Mouse (Mus musculus) brown adipose tissue, adult 24 weeks (tissue): Measurements from ENCODE around the gene Brf1. TPM values are rescaled to one million over a fixed set of nuclear protein-coding genes. Genes with fewer than 3 reads are reported as not detected.

Source experiments
- H3K27ac ChIP-seq: fragments of 200-500 bp; replicated peaks from 2 replicates; pipeline ENCODE4 v1.5.1; 2012; ENCODE audit warnings: low read depth, mild to moderate bottlenecking, low read length
- H3K4me1 ChIP-seq: fragments of 200-500 bp; 2 replicates; pipeline ENCODE4 v1.6.1; 2012; ENCODE audit warnings: low read length, mixed read lengths; ENCODE audit not compliant: control insufficient read depth, insufficient read depth, insufficient read length
- H3K4me3 ChIP-seq: fragments of 200-500 bp; 2 replicates; pipeline ENCODE4 v1.5.1; 2012; ENCODE audit warnings: low read depth, mild to moderate bottlenecking, low read length, moderate library complexity; ENCODE audit not compliant: insufficient read depth
- polyA plus RNA-seq: library from polyadenylated mRNA; stranded (reverse); fragments of >200 nt; gene quantifications from 2 replicates; pipeline ENCODE4 v1.2.4, GENCODE M21; 2012; ENCODE audit not compliant: missing spikeins, insufficient read depth, insufficient read length

Brf1 gene
- polyA plus RNA-seq, 1 experiment, result 12.2 TPM

GRCm38 (mm10) chr12:112941776-112942713 is 58.5 kb downstream of the Brf1 start, which contains the start of gene Nudt14:
TSS of gene Nudt14 (minus strand) at chr12:112942124.
- Histone ChIP-seq H3K4me3 (peak within 1 kb of the TSS; percentile 80), H3K4me1 (peaks cover 6% of the 10 kb centered on the region; the same call in 1 of the 2 replicates), H3K27ac (peak within 1 kb of the TSS; percentile 87)

- peak overlapping the region; percentile 51 for H3K4me3 ChIP-seq
- H3K4me1 ChIP-seq, result peaks cover 6% of the 10 kb centered on the region; the same call in 1 of the 2 replicates
- peak overlapping the region; percentile 61 for H3K27ac ChIP-seq
Observed at GRCm38 (mm10) chr12:112941156-112941775, 59.2 kb downstream of the Brf1 start.

- H3K27ac ChIP-seq, result no peak overlapping the region
- H3K4me3 ChIP-seq, result no peak overlapping the region
- H3K4me1 ChIP-seq, result peaks cover 6% of the 10 kb centered on the region; the same call in 1 of the 2 replicates
Observed at GRCm38 (mm10) chr12:112940710-112941109, 59.8 kb downstream of the Brf1 start.

GRCm38 (mm10) chr12:112940238-112940637 is 60.3 kb downstream of the Brf1 start:
- Histone ChIP-seq H3K4me3 (no peak overlapping the region), H3K27ac (no peak overlapping the region), H3K4me1 (peaks cover 6% of the 10 kb centered on the region; the same call in 1 of the 2 replicates)

- no peak overlapping the region for H3K4me3 ChIP-seq
- H3K27ac ChIP-seq, result no peak overlapping the region
- H3K4me1 ChIP-seq, result peaks cover 6% of the 10 kb centered on the region; the same call in 1 of the 2 replicates
Observed at GRCm38 (mm10) chr12:112938873-112939565, 61.5 kb downstream of the Brf1 start.

GRCm38 (mm10) chr12:112938366-112938765 is 62.1 kb downstream of the Brf1 start:
- H3K4me3 ChIP-seq, result no peak overlapping the region
- no peak overlapping the region for H3K27ac ChIP-seq
- H3K4me1 ChIP-seq, result peaks cover 6% of the 10 kb centered on the region; the same call in 1 of the 2 replicates

GRCm38 (mm10) chr12:112937906-112938305 is 62.6 kb downstream of the Brf1 start:
- Histone ChIP-seq H3K27ac (no peak overlapping the region), H3K4me3 (no peak overlapping the region), H3K4me1 (peaks cover 6% of the 10 kb centered on the region; the same call in 1 of the 2 replicates)

- Histone ChIP-seq H3K4me3 (no peak overlapping the region), H3K27ac (no peak overlapping the region), H3K4me1 (no peaks in the 10 kb centered on the region)
Observed at GRCm38 (mm10) chr12:112932647-112933046, 67.9 kb downstream of the Brf1 start.

GRCm38 (mm10) chr12:112929562-112930352 is 70.7 kb downstream of the Brf1 start, which contains the start of gene Jag2:
TSS of gene Jag2 (minus strand) at chr12:112929776.
- peak within 1 kb of the TSS; percentile 38 for H3K27ac ChIP-seq

GRCm38 (mm10) chr12:112928401-112929241 is 71.9 kb downstream of the Brf1 start:
- Histone ChIP-seq H3K4me1 (peaks cover 7% of the 10 kb centered on the region; the same call in 1 of the 2 replicates), H3K27ac (peak overlapping the region; percentile 38), H3K4me3 (peak overlapping the region; percentile 67)

More at GRCm38 (mm10) chr12:112929562-112930352, 70.7 kb downstream of the Brf1 start, which contains the start of gene Jag2:
- Histone ChIP-seq H3K4me1 (peaks cover 5% of the 10 kb centered on the region; the same call in 1 of the 2 replicates), H3K4me3 (peak within 1 kb of the TSS; percentile 67)

GRCm38 (mm10) chr12:112927265-112927664 is 73.2 kb downstream of the Brf1 start:
- Histone ChIP-seq H3K27ac (no peak overlapping the region), H3K4me3 (no peak overlapping the region), H3K4me1 (peaks cover 14% of the 10 kb centered on the region)

GRCm38 (mm10) chr12:112925950-112926349 is 74.6 kb downstream of the Brf1 start:
- Histone ChIP-seq H3K4me3 (no peak overlapping the region), H3K27ac (no peak overlapping the region), H3K4me1 (peaks cover 15% of the 10 kb centered on the region)

GRCm38 (mm10) chr12:112922541-112922940 is 78.0 kb downstream of the Brf1 start:
- H3K27ac ChIP-seq, result 0 out of 2 replicates have a peak overlapping the region, but pooled peaks have one; percentile 11
- no peak overlapping the region for H3K4me3 ChIP-seq
- peaks cover 20% of the 10 kb centered on the region for H3K4me1 ChIP-seq
